Mouse (Mus musculus) adrenal gland, postnatal 4 days (tissue): ENCODE data around the gene Lrrc1. TPM values are rescaled to one million over a fixed set of nuclear protein-coding genes. Genes with fewer than 3 reads are reported as not detected.

Experiments used
- DNase-seq, 2 experiments: peaks; one replicate each; pipeline ENCODE4 v3.0.0; 2021 to 2022; ENCODE audit warnings: low spot score in 2 of 2, mixed read lengths in 2 of 2
- total RNA-seq, 2 experiments: library from RNA; stranded (reverse); gene quantifications; 2 replicates each; pipeline ENCODE4 v1.2.3; 2021

Lrrc1 gene
- total RNA-seq, 2 experiments from 2014 or later, result 21.3 to 26.5 TPM

DNA sequence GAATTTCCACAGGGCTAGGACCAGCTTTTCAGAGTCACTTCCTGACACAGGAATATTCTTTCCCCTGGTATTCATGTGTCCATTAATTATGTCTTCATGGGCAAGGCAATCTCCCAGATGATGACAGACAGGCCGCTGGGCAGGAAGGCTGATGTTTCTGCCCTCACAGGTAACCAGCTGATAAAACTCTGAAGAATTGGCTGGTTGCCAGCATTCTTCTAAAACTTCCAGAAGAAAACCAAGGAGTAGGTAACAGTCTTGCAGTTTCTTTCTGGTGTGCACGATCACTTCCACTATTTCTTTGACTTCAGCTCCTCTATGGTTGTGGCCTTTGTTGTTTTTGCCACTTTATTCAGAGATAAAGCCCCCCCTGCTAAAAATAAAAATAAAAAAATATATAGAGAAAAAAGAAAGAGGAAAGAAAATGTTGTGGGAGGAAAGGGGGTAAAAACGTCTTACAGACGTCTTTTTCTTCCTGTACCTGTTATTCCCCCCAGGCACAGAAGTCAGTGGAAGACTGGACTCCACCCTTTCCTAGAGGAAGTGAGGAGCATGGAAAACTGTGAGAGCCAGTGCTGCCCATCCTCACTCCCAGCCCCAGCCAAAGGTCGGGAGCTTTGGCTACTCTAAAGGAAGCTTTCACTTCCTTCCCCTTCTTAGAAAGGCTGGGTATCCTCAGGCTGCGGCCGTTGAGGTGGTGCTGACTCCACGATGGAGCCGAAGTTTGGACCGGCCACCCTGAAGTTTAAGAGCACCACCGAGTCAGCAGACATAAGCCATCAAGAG is 115.2 kb downstream of the Lrrc1 start:
- DNase-seq, result no peak

DNA sequence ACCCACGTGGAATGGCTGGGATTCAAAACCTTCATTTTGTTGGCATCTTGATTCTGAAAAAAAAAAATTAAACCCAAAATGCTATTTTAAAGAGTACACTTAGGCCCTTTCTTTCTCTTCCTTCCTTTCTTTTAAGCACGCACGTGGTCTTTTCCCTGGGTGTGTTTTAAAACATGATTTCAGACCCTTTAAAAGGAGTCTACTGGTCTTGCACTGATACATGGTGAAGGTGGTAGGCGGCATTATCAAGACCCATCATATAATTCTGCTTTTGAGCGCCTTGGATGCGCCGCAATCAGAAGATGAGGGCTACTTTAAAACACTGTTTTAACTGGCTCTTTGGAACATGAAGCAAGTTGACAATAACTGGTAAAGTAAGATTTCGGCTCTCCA is 115.9 kb downstream of the Lrrc1 start:
- DNase-seq, result no peak

DNA sequence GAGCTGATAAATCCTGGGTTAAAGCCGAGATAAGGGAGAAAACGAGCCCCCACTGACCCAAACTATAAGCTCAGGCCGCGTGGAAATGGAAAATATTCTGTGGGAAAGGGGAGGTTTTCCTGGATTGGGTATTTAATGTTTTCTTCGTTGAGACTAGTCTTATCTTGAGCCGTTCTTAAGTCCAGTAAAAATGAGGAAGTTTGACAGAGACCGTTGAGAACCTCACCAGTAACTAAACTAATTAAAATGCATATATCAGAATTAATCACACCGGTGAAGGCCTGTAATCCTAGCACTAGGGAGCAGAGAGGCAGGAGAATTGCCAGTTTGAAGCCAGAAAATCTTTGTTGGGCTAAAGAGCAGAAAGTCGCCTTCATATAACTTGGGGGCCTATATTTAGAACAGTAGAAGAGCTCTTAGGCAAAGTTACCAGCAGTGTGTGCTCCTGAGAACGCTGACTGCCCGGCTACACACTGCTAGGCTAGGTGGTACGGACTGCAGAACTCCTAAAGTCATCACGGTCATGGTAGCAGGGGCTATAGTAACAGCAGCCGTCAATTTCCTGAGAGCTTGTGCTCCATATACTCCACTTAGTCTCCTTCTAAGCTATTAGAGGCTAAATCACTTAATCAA is 116.4 kb downstream of the Lrrc1 start:
- DNase-seq, result no peak

DNA sequence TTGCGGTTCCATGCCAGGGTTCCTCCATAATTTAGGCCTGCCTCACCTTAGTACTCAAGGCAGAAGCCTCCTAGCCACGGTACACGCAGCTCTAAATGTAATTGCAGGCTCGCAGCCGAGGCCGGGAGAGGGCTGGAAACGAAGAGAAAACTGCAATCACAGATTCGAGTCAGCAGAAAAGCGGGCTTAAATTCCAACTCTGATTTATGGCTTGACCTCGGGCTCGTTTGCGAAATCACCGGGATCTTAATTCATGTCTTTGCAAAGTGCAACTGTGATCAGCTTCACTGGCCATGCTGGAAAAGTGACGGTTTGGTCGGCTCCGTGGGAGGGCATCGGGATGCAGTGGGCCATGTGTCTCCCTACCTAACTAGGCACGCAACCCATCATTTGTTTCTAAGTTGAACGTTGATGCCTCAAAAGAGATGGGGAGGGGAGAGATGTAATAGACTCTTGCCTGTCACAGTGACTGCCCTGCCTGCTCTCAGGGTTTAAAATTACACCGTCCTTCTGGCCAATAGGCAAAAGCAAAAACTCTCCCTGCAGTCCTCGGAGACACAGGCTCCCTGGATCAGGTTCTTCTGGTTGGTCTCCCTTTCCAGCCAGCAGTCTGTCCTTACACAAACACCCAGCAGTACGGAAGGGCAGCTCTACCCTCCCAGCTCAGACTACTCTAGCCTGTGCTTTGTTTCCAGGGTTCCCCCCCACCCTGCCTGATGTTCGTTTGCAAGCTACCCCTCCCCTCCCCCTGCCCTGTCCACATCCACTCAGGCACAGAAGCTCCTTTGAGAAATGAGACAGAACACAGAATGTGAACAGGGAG is 117.2 kb downstream of the Lrrc1 start:
- DNase-seq, result peak in 1 of 2 experiments; percentile 31

DNA sequence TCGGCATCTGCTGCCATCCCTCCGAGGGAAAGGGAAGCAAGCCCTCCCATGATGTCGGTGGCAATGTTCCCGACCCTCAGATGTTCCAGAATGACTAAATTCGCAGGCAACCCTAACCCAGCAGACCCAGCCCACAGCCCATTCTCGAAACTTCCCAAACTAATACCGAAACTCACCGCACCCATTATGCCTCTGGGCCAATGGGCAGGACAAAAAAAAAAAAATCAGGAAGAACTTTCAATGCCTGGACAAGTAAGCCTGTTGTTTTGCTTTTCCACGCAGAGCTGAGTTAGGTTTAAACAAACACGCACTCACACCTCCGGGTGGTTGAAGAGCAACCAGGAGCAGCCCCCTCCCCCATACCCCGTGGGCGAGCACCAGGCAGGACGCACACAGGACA is 118.6 kb downstream of the Lrrc1 start:
- DNase-seq, result no peak

DNA sequence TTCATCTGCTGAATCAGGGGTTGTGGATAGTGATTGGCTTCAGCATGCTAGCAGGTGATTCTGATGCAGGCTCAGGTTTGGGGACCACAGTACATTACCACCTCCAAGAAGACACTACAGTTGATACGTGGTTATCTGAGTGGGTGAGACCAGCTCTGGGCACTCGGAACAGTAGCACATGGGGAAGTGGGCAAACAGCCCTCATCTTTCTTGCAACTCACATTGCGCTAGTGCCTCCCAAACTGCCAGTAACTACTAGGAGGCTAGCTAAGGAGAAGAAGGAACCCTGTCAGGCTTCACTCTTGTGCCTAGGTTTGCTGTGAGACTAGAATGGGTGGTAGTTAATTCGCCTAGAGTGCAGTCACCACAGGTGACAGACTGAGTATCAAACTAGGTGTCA is 119.1 kb downstream of the Lrrc1 start:
- DNase-seq, result no peak

DNA sequence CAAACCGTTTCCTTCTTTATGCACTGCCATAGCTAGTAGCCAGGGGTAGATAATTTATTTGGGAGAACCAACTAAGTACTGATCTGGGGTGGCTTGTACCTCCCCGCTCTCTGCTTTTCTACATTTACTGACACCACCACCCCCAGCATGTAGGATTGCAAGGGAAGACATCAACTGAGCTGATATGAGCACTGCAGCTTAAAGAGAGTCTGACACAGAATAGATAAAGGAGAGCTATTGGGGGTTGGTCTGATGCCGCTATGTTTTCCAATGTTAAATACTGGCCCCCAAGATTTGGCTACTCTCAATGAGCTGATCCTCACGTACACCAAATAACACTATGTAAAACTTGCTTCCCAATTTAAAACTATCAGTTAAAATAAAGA is 124.5 kb downstream of the Lrrc1 start:
- DNase-seq, result no peak

DNA sequence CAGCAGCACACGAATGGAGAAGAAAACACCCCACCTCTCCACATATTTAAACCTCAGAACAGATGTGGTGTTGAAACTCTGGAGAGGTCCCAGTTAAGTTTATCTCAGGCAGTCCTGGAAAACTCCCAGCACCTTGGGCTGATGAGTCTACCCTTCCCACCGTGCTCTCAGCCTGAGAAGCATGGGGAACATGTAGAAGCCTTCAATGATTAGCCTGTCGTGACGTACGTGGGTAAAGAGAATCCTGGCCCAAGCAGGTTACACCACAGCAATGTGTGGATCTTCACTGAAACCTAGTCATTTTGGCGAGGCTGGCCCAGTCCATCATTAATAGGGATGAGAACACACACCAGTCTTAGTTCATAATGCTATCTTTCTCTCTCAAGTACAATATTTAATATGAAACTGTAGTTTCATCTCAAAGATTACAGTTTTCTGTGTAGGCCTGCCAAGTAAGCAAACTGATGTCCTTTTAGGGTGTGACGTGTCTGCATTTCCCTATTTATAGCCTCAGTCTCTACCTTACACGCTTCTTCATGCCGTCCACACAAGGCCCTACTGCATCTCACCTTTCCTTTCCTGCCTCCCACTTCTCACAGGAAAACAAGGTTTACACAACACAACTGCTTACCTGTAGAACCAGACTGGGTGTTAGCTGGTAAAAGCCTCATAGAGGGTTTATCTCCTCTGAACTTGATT is 125.0 kb downstream of the Lrrc1 start:
- no peak for DNase-seq

DNA sequence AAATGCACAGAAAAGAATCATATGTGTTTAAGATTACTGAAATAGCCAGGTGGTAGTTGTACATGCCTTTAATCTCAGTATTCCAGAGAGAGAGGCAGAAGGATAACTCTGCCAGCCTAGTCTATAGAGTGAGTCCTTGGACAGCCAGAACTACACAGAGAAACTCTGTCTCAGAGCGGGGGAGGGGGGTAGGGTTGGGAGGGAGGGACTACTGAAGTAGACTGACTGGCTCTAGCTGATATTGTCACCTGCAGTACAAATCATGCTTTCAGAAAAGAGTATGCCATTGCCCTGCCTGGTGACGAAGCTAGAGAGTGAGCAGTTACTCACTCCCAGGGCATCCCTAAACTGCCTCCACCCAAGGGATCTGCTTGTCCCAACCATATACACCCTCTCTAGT is 125.9 kb downstream of the Lrrc1 start:
- no peak for DNase-seq

DNA sequence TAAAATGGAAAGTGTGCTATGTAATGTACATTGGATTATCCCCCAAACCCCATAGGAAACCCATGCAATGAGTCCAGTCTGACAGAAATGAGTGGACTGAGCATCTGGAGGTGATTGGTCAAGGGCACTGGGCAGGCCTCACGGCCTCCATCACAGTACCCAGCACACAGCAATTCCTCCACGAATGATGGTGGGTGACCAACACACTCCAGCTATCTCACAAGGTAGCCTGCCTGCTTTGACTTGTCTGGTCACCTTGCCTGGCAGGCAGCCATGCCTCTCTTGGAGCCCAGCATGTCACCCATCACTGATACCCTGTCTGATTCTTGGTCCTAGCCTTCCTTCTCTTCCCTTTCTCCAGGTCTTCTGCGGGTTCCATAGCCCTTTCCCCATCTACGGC is 128.2 kb downstream of the Lrrc1 start:
- no peak for DNase-seq

DNA sequence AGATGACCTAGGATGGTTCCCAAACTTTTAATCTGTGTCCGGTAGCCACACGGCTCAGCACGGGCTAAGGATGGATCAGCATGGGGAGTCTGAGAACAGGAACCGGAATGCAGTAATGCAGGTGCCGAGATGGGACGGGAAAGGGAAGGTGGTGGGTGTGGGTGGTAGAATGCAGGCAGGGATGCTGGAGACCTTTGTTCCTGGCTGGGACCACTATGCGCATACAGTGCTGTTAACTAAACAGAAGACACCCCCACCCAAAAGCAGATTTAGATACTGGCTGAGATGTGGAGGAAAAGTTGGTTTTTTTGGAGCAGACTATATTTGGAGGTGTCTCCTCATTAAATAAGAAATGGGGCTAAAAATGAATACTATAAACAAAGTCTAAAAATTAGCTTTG is 128.7 kb downstream of the Lrrc1 start:
- no peak for DNase-seq

DNA sequence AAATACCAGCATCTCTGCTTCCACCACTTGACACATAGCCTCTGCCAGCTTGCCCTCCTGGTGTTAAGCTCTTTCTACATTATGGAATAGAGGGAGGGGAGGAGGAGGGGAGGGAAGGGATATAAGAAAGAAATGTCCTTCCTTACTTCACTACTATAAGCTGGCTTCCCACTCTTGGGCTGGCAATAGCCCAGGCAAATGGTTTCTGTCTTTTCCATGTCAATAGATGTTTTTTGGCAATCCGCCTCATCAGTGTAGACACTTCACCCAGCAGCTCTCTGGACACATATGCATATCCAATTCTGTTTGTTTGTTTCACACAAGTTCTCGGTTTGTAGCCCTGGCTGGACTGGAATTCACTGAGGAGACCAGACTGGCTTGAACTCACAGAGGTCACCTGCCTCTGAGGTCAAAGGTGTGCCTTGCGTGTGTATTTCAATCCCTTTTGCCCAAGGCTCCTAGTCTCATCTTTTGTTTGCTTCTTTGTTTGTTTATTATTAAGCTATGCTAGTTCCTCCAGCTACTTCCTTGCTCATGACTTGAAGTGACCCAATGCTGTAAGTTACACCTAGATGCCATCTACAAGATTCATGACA is 132.7 kb downstream of the Lrrc1 start:
- DNase-seq, result no peak

DNA sequence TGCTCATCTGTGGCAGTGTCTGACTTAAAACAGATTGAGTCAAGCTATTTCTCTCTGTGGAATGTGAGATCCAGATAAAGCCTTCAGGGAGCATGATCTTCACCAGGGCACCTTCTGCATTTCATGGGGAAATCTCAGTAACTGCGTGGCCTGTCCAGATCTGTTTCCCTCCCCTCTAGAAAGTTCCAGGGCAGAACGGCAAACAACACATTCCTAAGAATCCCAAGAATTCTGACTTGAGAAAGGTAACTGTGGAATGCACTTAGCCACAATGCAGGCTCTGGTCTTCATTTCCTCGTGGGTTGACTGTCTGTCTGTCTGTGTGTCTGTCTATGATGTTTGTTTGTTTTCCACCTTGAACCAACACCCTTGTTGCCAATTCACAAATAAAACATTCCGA is 133.7 kb downstream of the Lrrc1 start:
- DNase-seq, result no peak

DNA sequence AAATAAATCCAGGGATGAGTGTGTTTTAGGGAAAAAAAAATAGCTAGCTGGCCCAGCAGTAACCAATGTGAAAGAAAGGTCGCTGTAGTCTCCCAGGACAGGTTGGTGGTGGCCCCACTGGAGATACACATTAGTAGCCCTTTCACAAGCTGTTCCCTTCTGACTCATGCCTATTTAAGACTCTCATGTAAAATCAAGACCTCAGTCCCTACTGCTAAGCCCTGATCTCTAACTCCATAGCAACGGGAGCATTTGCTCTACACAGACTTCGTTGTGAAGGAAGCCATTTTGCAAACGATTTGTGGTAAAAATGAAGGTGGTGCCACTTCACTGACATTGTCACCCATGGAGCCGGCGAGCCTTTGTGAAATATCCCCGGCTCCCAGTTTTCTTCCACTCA is 134.1 kb downstream of the Lrrc1 start:
- DNase-seq, result no peak

DNA sequence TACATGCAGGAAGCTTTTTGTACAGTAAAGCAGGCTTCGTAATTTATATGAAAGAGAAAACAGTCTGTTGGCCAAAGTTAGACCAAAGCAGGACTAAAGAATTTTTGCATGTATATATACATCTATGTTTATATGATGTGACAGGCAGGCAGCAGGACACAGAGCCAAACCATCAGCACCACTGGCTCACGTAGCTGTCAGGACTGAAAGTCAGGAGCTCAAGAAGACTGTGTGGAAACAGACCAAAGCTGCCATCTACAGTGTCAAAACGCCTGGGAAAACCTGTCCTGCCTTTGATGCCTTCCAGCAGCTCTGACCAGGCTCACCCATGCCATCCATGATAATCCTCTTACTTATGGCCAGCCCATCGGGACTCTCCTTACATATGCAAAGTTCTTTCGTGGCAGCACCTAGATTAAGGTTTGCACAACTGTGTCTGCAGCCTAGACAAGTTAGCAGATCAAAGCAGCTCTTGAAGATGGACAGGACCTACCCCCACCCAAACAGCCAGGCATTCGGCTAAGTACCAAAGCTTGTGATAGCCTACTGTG is 136.5 kb downstream of the Lrrc1 start:
- no peak for DNase-seq

DNA sequence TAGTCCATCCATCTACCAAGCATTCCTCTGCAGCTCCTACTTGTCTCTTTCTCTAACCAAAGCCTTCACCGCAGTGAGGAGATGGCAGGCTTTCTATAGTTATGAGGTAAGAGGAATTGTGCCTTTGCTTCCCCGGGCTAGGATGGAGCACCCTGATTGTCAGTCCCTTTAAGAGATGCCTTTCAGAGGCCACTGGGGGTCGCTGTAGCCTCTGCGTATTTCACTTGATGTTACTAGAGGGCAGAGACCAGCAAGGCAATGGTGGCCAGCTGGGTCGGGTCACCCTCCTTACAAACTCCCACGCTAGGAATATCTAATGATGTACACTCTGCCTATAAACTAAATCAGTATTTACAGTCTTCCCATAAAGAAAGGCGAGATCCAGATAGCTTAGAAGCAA is 137.8 kb downstream of the Lrrc1 start:
- DNase-seq, result peak in 1 of 2 experiments; percentile 34

DNA sequence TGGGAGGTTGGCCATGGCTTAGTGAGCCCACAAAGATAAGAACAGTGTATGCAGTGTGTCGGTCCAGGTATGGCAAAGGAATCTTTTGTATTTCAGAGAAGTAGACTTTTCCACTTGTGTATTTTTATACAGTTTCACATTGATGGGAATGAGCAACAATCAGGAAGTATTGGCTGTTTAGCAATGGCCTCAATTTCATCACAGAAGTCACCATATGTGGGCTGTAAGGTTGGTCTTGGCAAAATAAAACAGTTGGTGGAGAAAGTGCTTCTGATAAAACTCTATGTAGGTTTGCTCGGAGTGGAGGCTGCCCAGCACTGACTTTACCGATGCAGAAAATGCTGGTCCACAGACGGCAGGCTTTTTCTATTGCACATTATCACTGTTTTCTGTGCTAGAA is 140.2 kb downstream of the Lrrc1 start:
- no peak for DNase-seq

DNA sequence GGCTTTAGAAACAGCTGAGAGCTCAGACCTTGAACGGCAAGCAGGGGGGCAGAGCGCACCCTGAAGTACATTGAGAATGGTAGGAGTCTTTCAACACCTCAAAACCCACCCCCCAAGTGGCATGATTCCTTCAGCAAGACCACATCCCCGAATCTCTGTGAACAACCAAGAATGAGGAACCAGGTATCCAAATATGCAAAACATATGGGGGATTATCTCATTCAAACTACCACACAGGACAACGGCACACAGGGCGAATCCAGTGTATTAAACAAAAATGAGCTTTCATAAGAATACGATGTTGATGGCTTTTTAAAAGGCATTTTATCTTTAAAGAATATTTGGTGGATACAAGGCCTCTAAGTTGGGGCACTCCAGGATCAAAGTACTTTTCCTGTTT is 140.7 kb downstream of the Lrrc1 start:
- DNase-seq, result no peak

DNA sequence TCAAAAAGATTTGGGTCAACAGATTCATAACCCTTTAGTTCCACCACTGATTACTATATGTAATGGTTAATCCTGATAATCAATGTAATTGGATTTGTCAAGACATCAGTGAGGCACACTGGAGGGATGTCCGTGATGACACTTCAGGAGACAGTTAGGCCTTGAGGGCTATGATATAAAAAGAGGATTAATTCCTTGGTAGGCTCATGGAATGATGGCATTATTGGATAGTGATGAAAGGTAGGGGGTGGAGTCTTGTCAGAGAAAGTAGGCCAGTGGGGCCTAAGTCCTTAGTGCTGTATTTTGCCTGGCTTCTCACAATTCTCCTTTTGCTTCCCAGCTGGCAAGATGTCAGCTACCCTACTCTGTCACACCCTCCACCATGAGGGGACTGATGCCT is 141.7 kb downstream of the Lrrc1 start:
- DNase-seq, result no peak

DNA sequence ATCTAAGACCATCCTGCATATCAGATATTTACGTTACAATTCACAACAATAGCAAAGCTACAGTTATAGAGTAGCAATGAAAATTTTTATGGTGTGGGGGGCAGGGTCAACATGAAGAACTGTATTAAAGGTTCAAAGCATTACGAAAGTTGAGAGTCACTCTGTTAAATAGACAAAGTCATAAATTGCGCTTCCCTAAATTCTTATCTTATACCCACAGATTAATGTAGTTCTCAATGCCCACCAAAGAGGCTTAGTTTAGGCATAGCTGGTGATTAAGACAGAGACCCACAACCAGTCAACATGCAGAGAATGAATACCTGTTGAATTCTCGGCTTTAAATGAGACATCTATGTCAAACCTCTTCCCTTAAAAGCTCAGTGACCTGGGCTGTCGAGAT is 144.9 kb downstream of the Lrrc1 start:
- no peak for DNase-seq
